Mouse (Mus musculus) intestine, embryonic 15.5 days (tissue): Measurements from ENCODE around the gene Mxd3. TPM values are rescaled to one million over a fixed set of nuclear protein-coding genes. Genes with fewer than 3 reads are reported as not detected.

Experiments used
- ATAC-seq: fragments of 200-750 bp; cut with Nextera tagmentation; 2 replicates; pipeline ENCODE4 v1.8.0; 2017; ENCODE audit warnings: moderate TSS enrichment, moderate library complexity
- H3K27ac ChIP-seq: fragments of 300-500 bp; sonication (generic); 2 replicates; pipeline ENCODE4 v1.5.1; 2015; ENCODE audit warnings: mild to moderate bottlenecking, inconsistent platforms
- H3K27me3 ChIP-seq: fragments of 300-500 bp; sonication (generic); replicated peaks from 2 replicates; pipeline ENCODE4 v1.6.1; 2015; ENCODE audit warnings: inconsistent platforms
- H3K36me3 ChIP-seq: fragments of 300-500 bp; sonication (generic); 2 replicates; pipeline ENCODE4 v1.6.1; 2015; ENCODE audit warnings: inconsistent platforms
- H3K4me1 ChIP-seq: fragments of 300-500 bp; sonication (generic); replicated peaks from 2 replicates; pipeline ENCODE4 v1.6.1; 2015; ENCODE audit warnings: inconsistent platforms
- H3K4me2 ChIP-seq: fragments of 300-500 bp; sonication (generic); replicated peaks from 2 replicates; pipeline ENCODE4 v1.6.1; 2015; ENCODE audit warnings: mild to moderate bottlenecking, inconsistent platforms
- H3K4me3 ChIP-seq: fragments of 300-500 bp; sonication (generic); replicated peaks from 2 replicates; pipeline ENCODE4 v1.5.1; 2015; ENCODE audit warnings: inconsistent platforms
- H3K9ac ChIP-seq: fragments of 300-500 bp; sonication (generic); 2 replicates; pipeline ENCODE4 v1.6.1; 2015; ENCODE audit warnings: inconsistent platforms
- H3K9me3 ChIP-seq: fragments of 300-500 bp; sonication (generic); 2 replicates; pipeline ENCODE4 v1.6.1; 2016; ENCODE audit warnings: inconsistent platforms
- WGBS: fragments of 180-500 bp; shearing (Covaris S2); methylation state at CpG from one replicate; pipeline ENCODE4 v1.1.7; 2015; 5-methylcytosine and 5-hydroxymethylcytosine counted together
- polyA plus RNA-seq: library from polyadenylated mRNA; unstranded; fragments of >200 nt; fragmentation: Nextera tagmentation; extraction: Ambion mirVana; gene quantifications from 2 replicates; pipeline ENCODE4 v1.2.1, GENCODE M21; 2015

Gene Mxd3
- polyA plus RNA-seq, 1 experiment from 2014 or later: 22.3 TPM

GRCm38 (mm10) chr13:55313051-55313450 lies 16.6 kb downstream of the Mxd3 start:
- WGBS: 91% methylated on average over 9 of the region's 9 CpGs
- Histone ChIP-seq H3K4me3 (no peak overlapping the region), H3K27ac (no peak overlapping the region), H3K27me3 (no peaks in the 10 kb centered on the region), H3K4me2 (no peak overlapping the region), H3K9ac (no peak overlapping the region), H3K4me1 (no peaks in the 10 kb centered on the region), H3K36me3 (peaks cover 32% of the 10 kb centered on the region), H3K9me3 (no peaks in the 10 kb centered on the region)
- no peak for ATAC-seq

GRCm38 (mm10) chr13:55312028-55312630 lies 17.5 kb downstream of the Mxd3 start:
- no peak for ATAC-seq
- Histone ChIP-seq H3K4me2 (no peak overlapping the region), H3K9me3 (no peaks in the 10 kb centered on the region), H3K27ac (no peak overlapping the region), H3K4me3 (no peak overlapping the region), H3K36me3 (peaks cover 28% of the 10 kb centered on the region), H3K4me1 (no peaks in the 10 kb centered on the region), H3K9ac (no peak overlapping the region), H3K27me3 (no peaks in the 10 kb centered on the region)
- WGBS: 91% methylated on average over 8 of the region's 8 CpGs

- Histone ChIP-seq H3K4me3 (no peak overlapping the region), H3K36me3 (peaks cover 29% of the 10 kb centered on the region), H3K27ac (no peak overlapping the region), H3K4me2 (no peak overlapping the region), H3K9me3 (no peaks in the 10 kb centered on the region), H3K9ac (no peak overlapping the region), H3K27me3 (no peaks in the 10 kb centered on the region), H3K4me1 (no peaks in the 10 kb centered on the region)
- 84% methylated on average over 5 of the region's 5 CpGs for WGBS
- ATAC-seq: no peak
These were observed 28.7 kb downstream of the Mxd3 start for GRCm38 (mm10) chr13:55300913-55301312.

- Histone ChIP-seq H3K4me2 (no peak overlapping the region), H3K4me3 (no peak overlapping the region), H3K36me3 (peaks cover 30% of the 10 kb centered on the region), H3K4me1 (no peaks in the 10 kb centered on the region), H3K27ac (no peak overlapping the region), H3K9ac (no peak overlapping the region), H3K27me3 (no peaks in the 10 kb centered on the region), H3K9me3 (no peaks in the 10 kb centered on the region)
- ATAC-seq: no peak
- whole genome bisulfite sequencing: 92% methylated on average over 1 of the region's 1 CpGs
These were observed 32.9 kb downstream of the Mxd3 start for GRCm38 (mm10) chr13:55296760-55297159.

GRCm38 (mm10) chr13:55288854-55289253 lies 40.8 kb downstream of the Mxd3 start:
- WGBS: 80% methylated on average over 3 of the region's 3 CpGs
- H3K4me2 ChIP-seq: no peak overlapping the region
- H3K9me3 ChIP-seq: no peaks in the 10 kb centered on the region
- H3K27me3 ChIP-seq: no peaks in the 10 kb centered on the region
- no peak overlapping the region for H3K4me3 ChIP-seq
- peaks cover 31% of the 10 kb centered on the region for H3K36me3 ChIP-seq
- H3K9ac ChIP-seq: no peak overlapping the region
- no peaks in the 10 kb centered on the region for H3K4me1 ChIP-seq
- H3K27ac ChIP-seq: no peak overlapping the region
- no peak for ATAC-seq

GRCm38 (mm10) chr13:55277646-55278045 lies 52.0 kb downstream of the Mxd3 start:
- H3K27ac ChIP-seq: no peak overlapping the region
- peaks cover 36% of the 10 kb centered on the region for H3K36me3 ChIP-seq
- H3K9me3 ChIP-seq: no peaks in the 10 kb centered on the region
- no peak overlapping the region for H3K4me3 ChIP-seq
- WGBS: 84% methylated on average over 5 of the region's 5 CpGs
- no peak overlapping the region for H3K9ac ChIP-seq
- no peak overlapping the region for H3K4me2 ChIP-seq
- H3K4me1 ChIP-seq: no peaks in the 10 kb centered on the region
- no peaks in the 10 kb centered on the region for H3K27me3 ChIP-seq
- ATAC-seq: no peak

GRCm38 (mm10) chr13:55277203-55277602 lies 52.4 kb downstream of the Mxd3 start:
- Histone ChIP-seq H3K27me3 (no peaks in the 10 kb centered on the region), H3K27ac (no peak overlapping the region), H3K36me3 (peaks cover 36% of the 10 kb centered on the region), H3K9ac (no peak overlapping the region), H3K4me2 (no peak overlapping the region), H3K9me3 (no peaks in the 10 kb centered on the region), H3K4me3 (no peak overlapping the region), H3K4me1 (no peaks in the 10 kb centered on the region)
- ATAC-seq: no peak
- WGBS: 88% methylated on average over 5 of the region's 5 CpGs

Other genes with a start within 250 kb of the Mxd3 start
- gene Uimc1, start 229.5 kb downstream of the Mxd3 start, polyA plus RNA-seq: 19.7 and 21.8 TPM in 2 replicates
- gene Zfp346, start 224.5 kb downstream of the Mxd3 start, polyA plus RNA-seq: 14.3 and 14.7 TPM in 2 replicates
- not detected in 2 replicates for gene Gm17617, start 196.3 kb downstream of the Mxd3 start, polyA plus RNA-seq
- gene Fgfr4, start 177.2 kb downstream of the Mxd3 start, polyA plus RNA-seq: 14.2 and 14.5 TPM in 2 replicates
- 49.6 and 52.8 TPM in 2 replicates for gene Nsd1, start 120.0 kb downstream of the Mxd3 start, polyA plus RNA-seq
- 543 and 576 TPM in 2 replicates for gene Prelid1, start 9.3 kb downstream of the Mxd3 start, polyA plus RNA-seq
- gene Rab24, start 7.9 kb downstream of the Mxd3 start, polyA plus RNA-seq: 83.2 and 101 TPM in 2 replicates
- gene Lman2, start 33.0 kb upstream of the Mxd3 start, polyA plus RNA-seq: 121 and 128 TPM in 2 replicates
- gene Rgs14, start 39.9 kb upstream of the Mxd3 start, polyA plus RNA-seq: 0.85 and 1.2 TPM in 2 replicates
- not detected in 2 replicates for gene Slc34a1, start 68.4 kb upstream of the Mxd3 start, polyA plus RNA-seq
- gene Pfn3, start 85.4 kb upstream of the Mxd3 start, polyA plus RNA-seq: not detected in 2 replicates
- 1.8 TPM in 2 replicates for gene F12, start 97.0 kb upstream of the Mxd3 start, polyA plus RNA-seq
- gene Grk6, start 115.2 kb upstream of the Mxd3 start, polyA plus RNA-seq: 38.3 and 38.7 TPM in 2 replicates
- 0.24 and 0.28 TPM in 2 replicates for gene Prr7, start 134.4 kb upstream of the Mxd3 start, polyA plus RNA-seq
- 103 and 109 TPM in 2 replicates for gene Dbn1, start 158.3 kb upstream of the Mxd3 start, polyA plus RNA-seq
- 187 and 195 TPM in 2 replicates for gene Pdlim7, start 183.9 kb upstream of the Mxd3 start, polyA plus RNA-seq
- gene Dok3, start 199.5 kb upstream of the Mxd3 start, polyA plus RNA-seq: 3.1 and 3.6 TPM in 2 replicates
- 50.9 and 51.0 TPM in 2 replicates for gene Ddx41, start 206.8 kb upstream of the Mxd3 start, polyA plus RNA-seq
- gene Fam193b, start 241.3 kb upstream of the Mxd3 start, polyA plus RNA-seq: 22.9 and 23.5 TPM in 2 replicates
- 110 and 122 TPM in 2 replicates for gene Tmed9, start 243.9 kb upstream of the Mxd3 start, polyA plus RNA-seq